14 mouse cellular contexts compared by ENCODE assay signal in the genomic region with DNA sequence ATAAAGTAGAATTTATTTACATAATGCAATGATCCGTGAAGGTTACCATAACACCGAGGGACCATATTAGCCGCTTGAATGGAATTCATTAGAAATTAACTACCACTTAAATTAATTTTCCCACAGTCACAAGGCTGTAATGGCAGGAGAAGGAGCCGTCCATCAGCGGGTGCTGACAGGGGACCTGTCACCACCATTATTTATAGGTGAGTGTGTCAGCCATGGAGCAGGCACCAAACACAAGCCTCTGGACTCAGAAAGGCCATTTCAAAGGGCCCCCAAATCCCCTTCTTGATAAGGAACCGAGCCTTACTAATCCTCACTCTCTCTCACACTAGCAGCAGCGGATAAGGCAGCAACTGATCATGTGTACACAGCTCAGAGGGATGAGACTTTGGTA. TPM values are rescaled to one million over a fixed set of nuclear protein-coding genes. Genes with fewer than 3 reads are reported as not detected.
DNase-seq lines count a peak whose midpoint lies in the region; ATAC-seq and TF ChIP-seq lines count a peak whose summit lies in the region.
"Had no signal": no experiment of that assay in that cellular context is flagged by ENCODE, and none has a peak within 500 bp of the region (broad histone marks: within the 10 kb centered on the region; RNA-seq: fewer than 3 reads in every experiment).

No protein-coding gene starts in this region.

- TF ChIP-seq CTCF in midbrain, postnatal 0 days (IDR thresholded peaks at IDR 0.05), result no peak
- no peak for TF ChIP-seq CTCF in layer of hippocampus, adult 2 months (conservative IDR thresholded peaks at IDR 0.05)

- H3K36me3 ChIP-seq in forebrain, embryonic 11.5 days (ENCODE audit: control insufficient read depth, insufficient read depth, low read length), result no peaks in the 10 kb centered on the region
- no peaks in the 10 kb centered on the region for H3K36me3 ChIP-seq in forebrain, embryonic 16.5 days (ENCODE audit: control insufficient read depth, insufficient read depth)
- H3K36me3 ChIP-seq in midbrain, postnatal 0 days (ENCODE audit: insufficient read depth, low read length), result no peaks in the 10 kb centered on the region
- H3K36me3 ChIP-seq in midbrain, embryonic 10.5 days, result 0 out of 2 replicates have a peak, but pooled peaks cover 3% of the 10 kb centered on the region
- H3K36me3 ChIP-seq in limb, embryonic 10.5 days, result no peaks in the 10 kb centered on the region
- H3K36me3 ChIP-seq: embryonic facial prominence, embryonic 10.5 days had no signal

- no peaks in the 10 kb centered on the region for H3K27me3 ChIP-seq in forebrain, embryonic 11.5 days (ENCODE audit: control insufficient read depth, insufficient read depth, low read length)
- no peaks in the 10 kb centered on the region for H3K27me3 ChIP-seq in forebrain, embryonic 16.5 days (replicated peaks; ENCODE audit: control insufficient read depth, insufficient read depth, low read length)
- no peaks in the 10 kb centered on the region for H3K27me3 ChIP-seq in midbrain, postnatal 0 days (ENCODE audit: insufficient read depth, low read length)
- no peaks in the 10 kb centered on the region for H3K27me3 ChIP-seq in midbrain, embryonic 10.5 days (ENCODE audit: low read depth, poor library complexity, severe bottlenecking)
- H3K27me3 ChIP-seq in limb, embryonic 10.5 days (ENCODE audit: low read depth, poor library complexity, severe bottlenecking), result peaks cover 69% of the 10 kb centered on the region
- H3K27me3 ChIP-seq: liver, embryonic 13.5 days had no signal

- 0 out of 2 replicates have a peak, but pooled peaks have one; percentile 27 for ATAC-seq in forebrain, embryonic 11.5 days (replicated peaks; ENCODE audit: low FRiP score)
- no peak for ATAC-seq in forebrain, embryonic 16.5 days
- ATAC-seq in midbrain, postnatal 0 days (ENCODE audit: low FRiP score), result no peak
- ATAC-seq: midbrain, embryonic 16.5 days had no signal

- no peak for DNase-seq in forebrain, embryonic 11.5 days (ENCODE audit: low spot score)
- peak; percentile 2 for DNase-seq in midbrain, postnatal 0 days (ENCODE audit: low spot score)
- DNase-seq in midbrain, embryonic 10.5 days (ENCODE audit: low spot score), result no peak
- DNase-seq in limb, embryonic 10.5 days (ENCODE audit: low spot score), result peak; percentile 66
- no peak for DNase-seq in testis, postnatal 14 days (ENCODE audit: low spot score)
- no peak for DNase-seq in layer of hippocampus, adult 2 months (ENCODE audit: low spot score in 2 of 2)
- no peak for DNase-seq in thymus, adult 18-20 months
- DNase-seq: cerebellum, adult 11-12 months; gastrocnemius, postnatal 10 days; liver, embryonic 13.5 days; lung, postnatal 36 days had no signal

- H3K4me3 ChIP-seq in forebrain, embryonic 11.5 days (ENCODE audit: low read depth, low read length), result no peak overlapping the region
- no peak overlapping the region for H3K4me3 ChIP-seq in forebrain, embryonic 16.5 days (replicated peaks; ENCODE audit: low read length)
- no peak overlapping the region for H3K4me3 ChIP-seq in midbrain, postnatal 0 days (ENCODE audit: low read depth, low read length)
- no peak overlapping the region for H3K4me3 ChIP-seq in midbrain, embryonic 10.5 days
- no peak overlapping the region for H3K4me3 ChIP-seq in limb, embryonic 10.5 days
- no peak overlapping the region for H3K4me3 ChIP-seq in layer of hippocampus, adult 2 months
- H3K4me3 ChIP-seq: embryonic facial prominence, embryonic 10.5 days; liver, embryonic 13.5 days had no signal

- no peak overlapping the region for H3K27ac ChIP-seq in forebrain, embryonic 11.5 days (ENCODE audit: low read depth, low read length)
- H3K27ac ChIP-seq in forebrain, embryonic 16.5 days (ENCODE audit: low read length), result no peak overlapping the region
- H3K27ac ChIP-seq in midbrain, postnatal 0 days (ENCODE audit: low read depth, low read length), result no peak overlapping the region
- H3K27ac ChIP-seq in midbrain, embryonic 10.5 days (replicated peaks), result no peak overlapping the region
- H3K27ac ChIP-seq in limb, embryonic 10.5 days, result no peak overlapping the region
- no peak overlapping the region for H3K27ac ChIP-seq in layer of hippocampus, adult 2 months
- H3K27ac ChIP-seq: embryonic facial prominence, embryonic 10.5 days; liver, embryonic 13.5 days had no signal

- peaks cover under 1% of the 10 kb centered on the region; the same call in 1 of the 2 replicates for H3K4me1 ChIP-seq in forebrain, embryonic 11.5 days (replicated peaks; ENCODE audit: control insufficient read depth, insufficient read depth, low read length)
- peaks cover 2% of the 10 kb centered on the region for H3K4me1 ChIP-seq in forebrain, embryonic 16.5 days (replicated peaks; ENCODE audit: control insufficient read depth, insufficient read depth, low read length)
- peaks cover 1% of the 10 kb centered on the region; the same call in 1 of the 2 replicates for H3K4me1 ChIP-seq in midbrain, postnatal 0 days (ENCODE audit: insufficient read depth, low read length)
- H3K4me1 ChIP-seq in midbrain, embryonic 10.5 days, result peaks cover 10% of the 10 kb centered on the region
- H3K4me1 ChIP-seq in limb, embryonic 10.5 days, result peaks cover 19% of the 10 kb centered on the region

- 52% methylated on average over 7 of the region's 7 CpGs for WGBS in forebrain, embryonic 11.5 days
- WGBS in forebrain, embryonic 16.5 days, result 29% methylated on average over 7 of the region's 7 CpGs
- WGBS in midbrain, postnatal 0 days, result 58% methylated on average over 7 of the region's 7 CpGs
- WGBS in midbrain, embryonic 10.5 days, result 77% methylated on average over 7 of the region's 7 CpGs
- 43% methylated on average over 7 of the region's 7 CpGs for WGBS in limb, embryonic 10.5 days

- no peaks in the 10 kb centered on the region for H3K9me3 ChIP-seq in forebrain, embryonic 11.5 days (ENCODE audit: control insufficient read depth, low read length)
- H3K9me3 ChIP-seq in forebrain, embryonic 16.5 days (ENCODE audit: control insufficient read depth, low read length), result no peaks in the 10 kb centered on the region
- H3K9me3 ChIP-seq in midbrain, postnatal 0 days (ENCODE audit: low read length), result no peaks in the 10 kb centered on the region
- H3K9me3 ChIP-seq in midbrain, embryonic 10.5 days (replicated peaks), result no peaks in the 10 kb centered on the region
- no peaks in the 10 kb centered on the region for H3K9me3 ChIP-seq in limb, embryonic 10.5 days (replicated peaks)
- H3K9me3 ChIP-seq: embryonic facial prominence, embryonic 10.5 days; liver, embryonic 13.5 days had no signal

- no peak overlapping the region for H3K9ac ChIP-seq in forebrain, embryonic 11.5 days (ENCODE audit: low read length)
- H3K9ac ChIP-seq in forebrain, embryonic 16.5 days (replicated peaks; ENCODE audit: low read depth, low read length), result no peak overlapping the region
- no peak overlapping the region for H3K9ac ChIP-seq in midbrain, postnatal 0 days (replicated peaks; ENCODE audit: low read length, poor library complexity, severe bottlenecking)
- H3K9ac ChIP-seq: liver, embryonic 13.5 days had no signal

- H3K4me2 ChIP-seq in forebrain, embryonic 11.5 days (ENCODE audit: low read depth, low read length, severe bottlenecking), result no peak overlapping the region
- no peak overlapping the region for H3K4me2 ChIP-seq in forebrain, embryonic 16.5 days (ENCODE audit: low read length)
- H3K4me2 ChIP-seq in midbrain, postnatal 0 days (ENCODE audit: low read depth, low read length, poor library complexity, severe bottlenecking), result no peak overlapping the region
- H3K4me2 ChIP-seq: liver, embryonic 13.5 days had no signal

RNA-seq across cellular contexts. Expression of gene Ndufs6, which starts 8.4 kb away (rescaled TPM):
- polyA plus RNA-seq in forebrain, embryonic 11.5 days (2014; fragmentation: Nextera tagmentation; extraction: Ambion mirVana), result 327 and 340 TPM in 2 replicates
- 313 and 333 TPM in 2 replicates for polyA plus RNA-seq in forebrain, embryonic 16.5 days (2015; fragmentation: Nextera tagmentation; extraction: Ambion mirVana)
- total RNA-seq in midbrain, postnatal 0 days (2014; rRNA removed), result 111 and 132 TPM in 2 replicates
- polyA plus RNA-seq in midbrain, postnatal 0 days (2015; fragmentation: Nextera tagmentation; extraction: Ambion mirVana), result 477 and 509 TPM in 2 replicates
- 386 and 389 TPM in 2 replicates for polyA plus RNA-seq in midbrain, embryonic 10.5 days (2016; fragmentation: Nextera tagmentation; extraction: Ambion mirVana)
- 398 and 399 TPM in 2 replicates for polyA plus RNA-seq in limb, embryonic 10.5 days (2016; fragmentation: Nextera tagmentation; extraction: Ambion mirVana)
- 100 to 1,000 TPM; 156 to 172 TPM for total RNA-seq in layer of hippocampus, adult 2 months (2021)

RNA-seq across cellular contexts. Expression of gene Mrpl36, which starts 8.4 kb away (rescaled TPM):
- polyA plus RNA-seq in forebrain, embryonic 11.5 days (2014; fragmentation: Nextera tagmentation; extraction: Ambion mirVana), result 116 and 119 TPM in 2 replicates
- 92.2 and 93.9 TPM in 2 replicates for polyA plus RNA-seq in forebrain, embryonic 16.5 days (2015; fragmentation: Nextera tagmentation; extraction: Ambion mirVana)
- 26.8 and 40.1 TPM in 2 replicates for total RNA-seq in midbrain, postnatal 0 days (2014; rRNA removed)
- 55.1 TPM in 2 replicates for polyA plus RNA-seq in midbrain, postnatal 0 days (2015; fragmentation: Nextera tagmentation; extraction: Ambion mirVana)
- polyA plus RNA-seq in midbrain, embryonic 10.5 days (2016; fragmentation: Nextera tagmentation; extraction: Ambion mirVana), result 130 and 149 TPM in 2 replicates
- polyA plus RNA-seq in limb, embryonic 10.5 days (2016; fragmentation: Nextera tagmentation; extraction: Ambion mirVana), result 94.1 and 101 TPM in 2 replicates
- 10 to 100 TPM; 34.3 to 40.8 TPM for total RNA-seq in layer of hippocampus, adult 2 months (2021)

Comparison
In these comparisons a context has a peak if more than half of its experiments do, and no peak if none do; other contexts are left out.
1. DNase-seq: peak in midbrain, postnatal 0 days (single experiment) and limb, embryonic 10.5 days (single experiment); none in forebrain, embryonic 11.5 days (single experiment), midbrain, embryonic 10.5 days (single experiment), testis, postnatal 14 days (single experiment), layer of hippocampus, adult 2 months (0 of 2) and thymus, adult 18-20 months (0 of 2).